Mouse (Mus musculus) c-Kit-negative CD71-positive TER-119-positive erythroid progenitor cells, embryonic 14.5 days (primary cell): ENCODE results near the gene Dact2.

Experiments
- DNase-seq: peaks from one replicate; pipeline ENCODE4 v3.0.0-alpha.2; 2013; ENCODE audit warnings: low read depth, low spot score

The Dact2 gene

GRCm38 (mm10) chr17:14212796-14213195 lies 8.7 kb upstream of the Dact2 start:
- DNase-seq: no peak

- no peak for DNase-seq
These were observed 3.0 kb upstream of the Dact2 start for GRCm38 (mm10) chr17:14207093-14207561.

GRCm38 (mm10) chr17:14206062-14206461 lies 2.0 kb upstream of the Dact2 start:
- no peak for DNase-seq

- no peak for DNase-seq
These were observed 1.1 kb upstream of the Dact2 start for GRCm38 (mm10) chr17:14205236-14205635.

- no peak for DNase-seq
These were observed 773 bp downstream of the Dact2 start for GRCm38 (mm10) chr17:14203121-14203941.

- no peak for DNase-seq
These were observed 1.6 kb downstream of the Dact2 start for GRCm38 (mm10) chr17:14202291-14203030.

GRCm38 (mm10) chr17:14201281-14201787 lies 2.8 kb downstream of the Dact2 start:
- no peak for DNase-seq

GRCm38 (mm10) chr17:14200206-14200605 lies 3.9 kb downstream of the Dact2 start:
- DNase-seq: no peak

- no peak for DNase-seq
These were observed 4.5 kb downstream of the Dact2 start for GRCm38 (mm10) chr17:14199621-14200020.

GRCm38 (mm10) chr17:14192924-14193323 lies 11.2 kb downstream of the Dact2 start:
- no peak for DNase-seq

GRCm38 (mm10) chr17:14192432-14192831 lies 11.7 kb downstream of the Dact2 start:
- DNase-seq: no peak

- no peak for DNase-seq
These were observed 15.6 kb downstream of the Dact2 start for GRCm38 (mm10) chr17:14188455-14188854.

- no peak for DNase-seq
These were observed 17.0 kb downstream of the Dact2 start for GRCm38 (mm10) chr17:14187096-14187495.

- no peak for DNase-seq
These were observed 17.9 kb downstream of the Dact2 start for GRCm38 (mm10) chr17:14186176-14186575.

GRCm38 (mm10) chr17:14184192-14184814 lies 19.8 kb downstream of the Dact2 start:
- no peak for DNase-seq

- DNase-seq: no peak
These were observed 20.4 kb downstream of the Dact2 start for GRCm38 (mm10) chr17:14183717-14184116.

GRCm38 (mm10) chr17:14182860-14183259 lies 21.2 kb downstream of the Dact2 start:
- DNase-seq: no peak

- DNase-seq: no peak
These were observed 25.2 kb downstream of the Dact2 start for GRCm38 (mm10) chr17:14178911-14179310.

GRCm38 (mm10) chr17:14178475-14178874 lies 25.6 kb downstream of the Dact2 start:
- no peak for DNase-seq

GRCm38 (mm10) chr17:14178049-14178448 lies 26.1 kb downstream of the Dact2 start:
- no peak for DNase-seq

GRCm38 (mm10) chr17:14177018-14177417 lies 27.1 kb downstream of the Dact2 start:
- DNase-seq: no peak

GRCm38 (mm10) chr17:14175704-14176103 lies 28.4 kb downstream of the Dact2 start:
- no peak for DNase-seq
